Mouse (Mus musculus): ENCODE measurements around the gene Areg.

GRCm38 (mm10) chr5:91114574-91114973 lies 24.8 kb upstream of the Areg start:
- TF ChIP-seq EP300 (optimal IDR thresholded peaks at IDR 0.05) = no peak
- no peak for TF ChIP-seq CTCF (IDR thresholded peaks at IDR 0.05; ENCODE audit: low read depth)

Measured in stomach, postnatal 0 days (tissue).